Mouse (Mus musculus) heart, embryonic 15.5 days (tissue): Measurements from ENCODE around the gene Tex46. TPM values are rescaled to one million over a fixed set of nuclear protein-coding genes. Genes with fewer than 3 reads are reported as not detected.

Experiments used
- ATAC-seq: fragments of 200-750 bp; cut with Nextera tagmentation; replicated peaks from 2 replicates; pipeline ENCODE4 v1.8.0; 2017; ENCODE audit warnings: low read depth, moderate TSS enrichment; ENCODE audit not compliant: insufficient number of reproducible peaks, insufficient read depth, low FRiP score
- H3K27ac ChIP-seq: fragments of 300-500 bp; sonication (generic); 2 replicates; pipeline ENCODE4 v1.5.1; 2015; ENCODE audit warnings: mild to moderate bottlenecking, inconsistent platforms
- H3K27me3 ChIP-seq: fragments of 300-500 bp; sonication (generic); 2 replicates; pipeline ENCODE4 v1.6.1; 2015; ENCODE audit warnings: inconsistent platforms
- H3K36me3 ChIP-seq: fragments of 300-500 bp; sonication (generic); 2 replicates; pipeline ENCODE4 v1.6.1; 2015; ENCODE audit warnings: mild to moderate bottlenecking, inconsistent platforms
- H3K4me1 ChIP-seq: fragments of 300-500 bp; sonication (generic); replicated peaks from 2 replicates; pipeline ENCODE4 v1.6.1; 2015; ENCODE audit warnings: inconsistent platforms
- H3K4me2 ChIP-seq: fragments of 300-500 bp; sonication (generic); 2 replicates; pipeline ENCODE4 v1.6.1; 2015; ENCODE audit warnings: inconsistent platforms, mild to moderate bottlenecking, moderate library complexity
- H3K4me3 ChIP-seq: fragments of 300-500 bp; sonication (generic); 2 replicates; pipeline ENCODE4 v1.5.1; 2015; ENCODE audit warnings: mild to moderate bottlenecking, inconsistent platforms
- H3K9ac ChIP-seq: fragments of 300-500 bp; sonication (generic); 2 replicates; pipeline ENCODE4 v1.6.1; 2015; ENCODE audit warnings: mild to moderate bottlenecking, inconsistent platforms
- H3K9me3 ChIP-seq: fragments of 300-500 bp; sonication (generic); replicated peaks from 2 replicates; pipeline ENCODE4 v1.6.1; 2016; ENCODE audit warnings: inconsistent platforms
- WGBS: fragments of 180-500 bp; shearing (Covaris S2); methylation state at CpG from one replicate; pipeline ENCODE4 v1.1.7; 2015; ENCODE audit warnings: mixed read lengths; 5-methylcytosine and 5-hydroxymethylcytosine counted together
- polyA plus RNA-seq: library from polyadenylated mRNA; unstranded; fragments of >200 nt; fragmentation: Nextera tagmentation; extraction: Ambion mirVana; gene quantifications from 2 replicates; pipeline ENCODE4 v1.2.1, GENCODE M21; 2015

Gene Tex46
- polyA plus RNA-seq, 1 experiment from 2014 or later = not detected

GRCm38 (mm10) chr4:136635995-136636394 is 25.8 kb downstream of the Tex46 start:
- Histone ChIP-seq H3K4me1 (peaks cover 26% of the 10 kb centered on the region), H3K4me3 (no peak overlapping the region), H3K36me3 (no peaks in the 10 kb centered on the region), H3K27me3 (peaks cover 44% of the 10 kb centered on the region), H3K27ac (no peak overlapping the region), H3K9ac (no peak overlapping the region), H3K9me3 (no peaks in the 10 kb centered on the region), H3K4me2 (no peak overlapping the region)
- ATAC-seq = no peak

GRCm38 (mm10) chr4:136636511-136636910 is 26.3 kb downstream of the Tex46 start:
- 59% methylated on average over 5 of the region's 5 CpGs for WGBS
- Histone ChIP-seq H3K27me3 (peaks cover 44% of the 10 kb centered on the region), H3K4me1 (peaks cover 20% of the 10 kb centered on the region), H3K27ac (no peak overlapping the region), H3K9me3 (no peaks in the 10 kb centered on the region), H3K4me3 (no peak overlapping the region), H3K36me3 (no peaks in the 10 kb centered on the region), H3K9ac (no peak overlapping the region), H3K4me2 (no peak overlapping the region)
- ATAC-seq = no peak

GRCm38 (mm10) chr4:136636983-136637562 is 26.8 kb downstream of the Tex46 start:
- Histone ChIP-seq H3K4me3 (peak overlapping the region; percentile 58), H3K36me3 (no peaks in the 10 kb centered on the region), H3K4me2 (peak overlapping the region; percentile 92), H3K27ac (no peak overlapping the region), H3K9ac (peak overlapping the region; percentile 36), H3K4me1 (peaks cover 18% of the 10 kb centered on the region), H3K27me3 (peaks cover 44% of the 10 kb centered on the region), H3K9me3 (no peaks in the 10 kb centered on the region)
- 19% methylated on average over 37 of the region's 37 CpGs for WGBS
- no peak for ATAC-seq

- Histone ChIP-seq H3K36me3 (no peaks in the 10 kb centered on the region), H3K27me3 (peaks cover 44% of the 10 kb centered on the region), H3K9ac (peak overlapping the region; percentile 36), H3K4me1 (peaks cover 18% of the 10 kb centered on the region), H3K9me3 (no peaks in the 10 kb centered on the region), H3K4me2 (peak overlapping the region; percentile 92), H3K4me3 (peak overlapping the region; percentile 58), H3K27ac (no peak overlapping the region)
- ATAC-seq = 0 out of 2 replicates have a peak, but pooled peaks have one; percentile 15
- WGBS = 3% methylated on average over 76 of the region's 76 CpGs
Observed at GRCm38 (mm10) chr4:136637563-136638229, 27.5 kb downstream of the Tex46 start.

GRCm38 (mm10) chr4:136638230-136638750 is 28.1 kb downstream of the Tex46 start:
- H3K9ac ChIP-seq = no peak overlapping the region
- peaks cover 44% of the 10 kb centered on the region for H3K27me3 ChIP-seq
- H3K4me3 ChIP-seq = peak overlapping the region; percentile 58
- peak overlapping the region; percentile 92 for H3K4me2 ChIP-seq
- H3K4me1 ChIP-seq = peaks cover 18% of the 10 kb centered on the region
- H3K9me3 ChIP-seq = no peaks in the 10 kb centered on the region
- no peaks in the 10 kb centered on the region for H3K36me3 ChIP-seq
- no peak for ATAC-seq
- WGBS = 39% methylated on average over 7 of the region's 7 CpGs
- H3K27ac ChIP-seq = no peak overlapping the region

GRCm38 (mm10) chr4:136638890-136639289 is 28.7 kb downstream of the Tex46 start:
- Histone ChIP-seq H3K4me1 (peaks cover 18% of the 10 kb centered on the region), H3K27ac (no peak overlapping the region), H3K4me3 (peak overlapping the region; percentile 17), H3K4me2 (peak overlapping the region; percentile 37), H3K9ac (no peak overlapping the region), H3K27me3 (peaks cover 44% of the 10 kb centered on the region), H3K9me3 (no peaks in the 10 kb centered on the region), H3K36me3 (no peaks in the 10 kb centered on the region)
- ATAC-seq = no peak
- 14% methylated on average over 10 of the region's 10 CpGs for WGBS

GRCm38 (mm10) chr4:136648922-136649479 is 38.8 kb downstream of the Tex46 start:
- 11% methylated on average over 11 of the region's 11 CpGs for WGBS
- no peaks in the 10 kb centered on the region for H3K9me3 ChIP-seq
- H3K4me3 ChIP-seq = peak overlapping the region; percentile 20
- no peak for ATAC-seq
- H3K27me3 ChIP-seq = peaks cover 53% of the 10 kb centered on the region
- no peak overlapping the region for H3K9ac ChIP-seq
- peak overlapping the region; percentile 51 for H3K4me2 ChIP-seq
- no peaks in the 10 kb centered on the region for H3K36me3 ChIP-seq
- H3K27ac ChIP-seq = no peak overlapping the region
- peaks cover 22% of the 10 kb centered on the region for H3K4me1 ChIP-seq

GRCm38 (mm10) chr4:136649480-136650196 is 39.4 kb downstream of the Tex46 start:
- Histone ChIP-seq H3K4me3 (peak overlapping the region; percentile 20), H3K4me1 (peaks cover 22% of the 10 kb centered on the region), H3K36me3 (no peaks in the 10 kb centered on the region), H3K9ac (no peak overlapping the region), H3K9me3 (no peaks in the 10 kb centered on the region), H3K27ac (no peak overlapping the region), H3K4me2 (peak overlapping the region; percentile 51), H3K27me3 (peaks cover 57% of the 10 kb centered on the region)
- peak; percentile 53 for ATAC-seq
- WGBS = 26% methylated on average over 13 of the region's 13 CpGs

- Histone ChIP-seq H3K9ac (no peak overlapping the region), H3K27me3 (peaks cover 59% of the 10 kb centered on the region), H3K36me3 (no peaks in the 10 kb centered on the region), H3K27ac (no peak overlapping the region), H3K4me1 (peaks cover 22% of the 10 kb centered on the region), H3K4me3 (no peak overlapping the region), H3K9me3 (no peaks in the 10 kb centered on the region), H3K4me2 (no peak overlapping the region)
- ATAC-seq = no peak
- 80% methylated on average over 8 of the region's 8 CpGs for WGBS
Observed at GRCm38 (mm10) chr4:136650261-136650660, 40.0 kb downstream of the Tex46 start.

- Histone ChIP-seq H3K36me3 (no peaks in the 10 kb centered on the region), H3K9me3 (no peaks in the 10 kb centered on the region), H3K27me3 (peaks cover 55% of the 10 kb centered on the region), H3K4me3 (no peak overlapping the region), H3K4me1 (peaks cover 22% of the 10 kb centered on the region), H3K4me2 (no peak overlapping the region), H3K9ac (no peak overlapping the region), H3K27ac (no peak overlapping the region)
- ATAC-seq = no peak
- WGBS = 54% methylated on average over 3 of the region's 3 CpGs
Observed at GRCm38 (mm10) chr4:136651357-136651811, 41.1 kb downstream of the Tex46 start.

GRCm38 (mm10) chr4:136651882-136652527 is 41.8 kb downstream of the Tex46 start:
- peaks cover 22% of the 10 kb centered on the region for H3K4me1 ChIP-seq
- 79% methylated on average over 13 of the region's 13 CpGs for WGBS
- H3K36me3 ChIP-seq = no peaks in the 10 kb centered on the region
- H3K9ac ChIP-seq = no peak overlapping the region
- H3K27me3 ChIP-seq = peaks cover 50% of the 10 kb centered on the region
- H3K4me3 ChIP-seq = no peak overlapping the region
- ATAC-seq = no peak
- no peaks in the 10 kb centered on the region for H3K9me3 ChIP-seq
- H3K4me2 ChIP-seq = no peak overlapping the region
- H3K27ac ChIP-seq = no peak overlapping the region
